Mouse (Mus musculus): ENCODE results near the gene Mymk.

Mymk gene

DNA sequence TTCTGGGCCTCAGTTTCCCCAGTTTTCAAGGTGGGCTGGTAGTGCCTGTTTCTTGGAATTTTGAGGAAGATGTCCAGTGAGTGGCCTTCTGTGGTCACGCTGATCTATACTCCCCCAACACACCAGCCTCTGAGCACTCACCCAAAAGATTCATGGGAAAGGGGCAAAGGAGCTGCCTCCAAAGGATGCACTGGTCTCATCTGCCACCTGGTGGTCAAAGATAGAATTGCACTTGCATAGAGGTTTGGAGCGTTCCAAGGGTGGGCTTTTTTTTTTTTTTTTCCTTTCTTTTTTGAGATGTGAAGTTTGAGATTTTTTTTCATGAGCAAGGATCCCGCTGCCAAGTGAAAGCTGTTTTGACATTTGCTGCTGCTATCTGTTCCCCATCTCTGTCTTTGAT, 33.4 kb downstream of the Mymk start:
- peak; percentile 75 for DNase-seq (ENCODE audit: extremely low spot score, low spot score)

GRCm38 (mm10) chr2:27037008-27037407, 35.0 kb downstream of the Mymk start:
- no peak for DNase-seq (ENCODE audit: extremely low spot score, low spot score)

GRCm38 (mm10) chr2:27036003-27036402, 36.0 kb downstream of the Mymk start:
- no peak for DNase-seq (ENCODE audit: extremely low spot score, low spot score)

GRCm38 (mm10) chr2:27032361-27032760, 39.6 kb downstream of the Mymk start:
- DNase-seq (ENCODE audit: extremely low spot score, low spot score) = no peak

DNA sequence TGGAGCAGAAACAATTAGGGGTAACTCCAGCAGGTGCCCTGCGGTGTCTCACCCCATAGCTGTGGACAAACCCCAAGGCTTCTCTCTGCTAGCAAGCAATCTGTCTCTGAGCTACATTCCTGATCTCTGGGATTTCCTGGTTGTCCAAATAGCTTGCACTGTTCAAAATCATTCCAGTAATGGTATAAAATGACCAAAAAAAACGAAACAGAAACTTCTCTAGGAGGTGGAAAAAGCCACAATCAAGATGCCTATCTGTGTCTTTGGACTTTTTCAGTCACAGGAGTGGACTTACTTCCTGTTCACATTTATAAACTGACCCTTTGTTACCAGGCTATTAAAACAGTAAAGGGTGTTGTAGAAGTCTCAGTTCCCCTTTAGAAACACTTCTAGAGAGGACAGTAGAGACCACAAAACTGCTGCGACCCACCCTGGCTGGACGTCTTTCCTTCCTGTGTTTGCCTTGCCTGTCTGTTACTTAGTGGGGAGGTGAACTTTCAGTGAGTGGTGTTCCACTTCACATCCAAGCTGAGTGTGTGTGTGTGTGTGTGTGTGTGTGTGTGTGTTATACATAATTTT, 43.5 kb downstream of the Mymk start:
- DNase-seq (ENCODE audit: extremely low spot score, low spot score) = no peak

- DNase-seq (ENCODE audit: extremely low spot score, low spot score) = peak; percentile 81
Observed at GRCm38 (mm10) chr2:27027618-27028436, 44.2 kb downstream of the Mymk start, which contains the start of gene Slc2a6. Slc2a6 (minus strand) TSS chr2:27027998.

DNA sequence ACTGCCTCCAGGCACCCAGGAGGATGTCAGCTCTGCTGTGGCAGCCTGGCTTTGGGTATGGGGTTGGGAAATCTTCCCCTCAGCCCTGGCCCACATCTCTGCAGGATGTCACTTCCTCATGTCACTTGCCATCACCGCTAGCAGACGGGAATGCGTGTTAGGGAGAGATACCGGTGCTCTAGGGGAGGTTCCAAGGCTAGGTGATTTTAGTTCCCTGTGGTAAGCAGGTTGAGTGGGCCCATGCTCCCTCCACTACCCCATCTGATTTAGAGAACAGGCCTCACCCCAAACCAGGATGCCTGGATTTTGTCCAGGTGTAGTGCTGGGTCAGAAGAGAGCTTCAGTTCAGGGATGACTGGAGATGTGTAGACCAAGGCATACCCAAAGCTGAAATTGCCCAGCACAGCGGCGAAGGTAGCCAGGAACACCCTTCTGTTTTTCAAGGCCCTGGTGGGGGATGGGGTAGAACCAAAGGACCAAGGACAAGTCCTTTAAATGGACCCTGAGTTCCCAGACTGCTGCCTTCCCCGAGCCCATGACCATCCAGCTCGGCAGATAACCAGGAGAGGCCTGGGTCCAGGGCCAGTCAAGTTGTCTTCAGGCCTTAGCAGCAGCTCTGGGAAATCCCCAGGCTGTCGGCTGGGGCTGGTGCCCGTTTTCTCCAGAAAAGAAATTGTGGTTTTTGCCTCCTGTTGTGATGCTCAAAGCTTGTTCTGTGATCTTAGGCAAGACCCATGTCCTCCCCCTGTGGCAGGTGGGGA, 44.9 kb downstream of the Mymk start:
- no peak for DNase-seq (ENCODE audit: extremely low spot score, low spot score)

DNA sequence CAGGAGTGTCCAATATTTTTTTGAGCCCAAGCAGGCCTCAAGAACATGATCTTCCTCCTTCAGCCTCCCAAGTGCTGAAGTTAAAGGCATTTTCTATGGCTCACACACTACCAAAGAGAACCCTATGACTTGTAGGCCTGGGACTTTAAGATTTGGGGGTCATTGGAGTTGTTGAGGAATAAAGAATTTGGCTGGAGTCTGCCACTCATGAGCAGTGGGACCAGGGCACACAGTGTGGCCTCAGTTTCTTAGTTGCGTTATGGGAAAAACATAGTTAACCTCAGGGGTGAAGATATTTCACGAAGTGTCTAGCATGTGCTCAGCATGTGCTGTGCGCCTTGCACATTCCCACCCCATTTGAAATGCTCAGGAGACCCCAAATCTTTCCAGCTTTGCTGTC, 45.6 kb downstream of the Mymk start:
- DNase-seq (ENCODE audit: extremely low spot score, low spot score) = no peak

GRCm38 (mm10) chr2:27025545-27025944, 46.4 kb downstream of the Mymk start:
- DNase-seq (ENCODE audit: extremely low spot score, low spot score) = no peak

GRCm38 (mm10) chr2:27024136-27024535, 47.8 kb downstream of the Mymk start:
- DNase-seq (ENCODE audit: extremely low spot score, low spot score) = no peak

GRCm38 (mm10) chr2:27022612-27023011, 49.4 kb downstream of the Mymk start:
- no peak for DNase-seq (ENCODE audit: extremely low spot score, low spot score)

DNA sequence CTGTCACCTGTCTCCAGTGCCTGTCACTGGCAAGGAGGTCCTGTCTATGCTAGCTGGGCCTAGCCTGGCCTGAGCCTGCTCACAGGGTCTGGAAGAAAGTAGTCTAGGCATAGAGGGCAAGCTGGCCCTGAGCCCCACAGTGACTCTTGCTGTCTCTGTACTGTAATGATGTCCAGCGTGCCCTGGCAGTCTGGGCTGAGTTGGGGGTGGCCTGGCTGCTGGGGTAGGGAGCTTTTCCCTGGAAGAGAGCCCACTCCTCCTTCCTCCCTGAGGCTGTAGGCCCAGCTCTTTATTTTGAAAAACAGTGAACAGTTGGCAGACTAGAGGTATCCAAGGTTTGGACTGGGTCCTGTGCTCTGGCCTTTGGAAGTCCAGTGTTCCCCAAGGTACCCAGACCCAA, 50.9 kb downstream of the Mymk start:
- no peak for DNase-seq (ENCODE audit: extremely low spot score, low spot score)

GRCm38 (mm10) chr2:27019530-27019929, 52.4 kb downstream of the Mymk start:
- DNase-seq (ENCODE audit: extremely low spot score, low spot score) = no peak

GRCm38 (mm10) chr2:27017802-27018201, 54.2 kb downstream of the Mymk start:
- peak; percentile 69 for DNase-seq (ENCODE audit: extremely low spot score, low spot score)

All from neural tube, embryonic 10.5 days (tissue).